Mouse (Mus musculus): Measurements from ENCODE around the gene Card19. TPM values are rescaled to one million over a fixed set of nuclear protein-coding genes. Genes with fewer than 3 reads are reported as not detected.
A peak's percentile ranks its signal among the peaks of the same experiment; 100 is the strongest.

The Card19 gene
- 33.3 and 39.9 TPM in 2 replicates for polyA plus RNA-seq (2014; fragmentation: Nextera tagmentation; extraction: Ambion mirVana)

GRCm38 (mm10) chr13:49215504-49216219 lies at the start of gene Card19:
Card19 (minus strand) TSS chr13:49216037.
- H3K4me1 ChIP-seq (ENCODE audit: control insufficient read depth, insufficient read depth, low read length), result 0 out of 2 replicates have a peak, but pooled peaks cover 5% of the 10 kb centered on the region
- peak within 1 kb of the TSS; percentile 88 for H3K4me3 ChIP-seq (ENCODE audit: low read length)
- H3K27ac ChIP-seq (ENCODE audit: low read depth, low read length), result peak within 1 kb of the TSS; percentile 55; the same call in 1 of the 2 replicates
- WGBS, result under 1% methylated on average over 74 of the region's 78 CpGs
- H3K9ac ChIP-seq (ENCODE audit: low read depth, low read length), result peak within 1 kb of the TSS; percentile 69
- peak within 1 kb of the TSS; percentile 82 for H3K4me2 ChIP-seq (replicated peaks; ENCODE audit: low read depth, low read length)
- H3K9me3 ChIP-seq (ENCODE audit: control insufficient read depth, low read length), result no peaks in the 10 kb centered on the region
- no peaks in the 10 kb centered on the region for H3K27me3 ChIP-seq (ENCODE audit: control insufficient read depth, insufficient read depth, low read length)
- ATAC-seq (ENCODE audit: low FRiP score, low TSS enrichment), result peak; percentile 93
- H3K36me3 ChIP-seq (ENCODE audit: control insufficient read depth, insufficient read depth, low read length), result no peaks in the 10 kb centered on the region

GRCm38 (mm10) chr13:49260036-49260722 lies 44.3 kb upstream of the Card19 start:
- 59% methylated on average over 15 of the region's 15 CpGs for WGBS
- Histone ChIP-seq H3K4me2 (replicated peaks; ENCODE audit: low read depth, low read length) (no peak overlapping the region), H3K27me3 (ENCODE audit: control insufficient read depth, insufficient read depth, low read length) (no peaks in the 10 kb centered on the region), H3K9ac (ENCODE audit: low read depth, low read length) (no peak overlapping the region), H3K27ac (ENCODE audit: low read depth, low read length) (no peak overlapping the region), H3K36me3 (ENCODE audit: control insufficient read depth, insufficient read depth, low read length) (no peaks in the 10 kb centered on the region), H3K4me1 (ENCODE audit: control insufficient read depth, insufficient read depth, low read length) (no peaks in the 10 kb centered on the region), H3K9me3 (ENCODE audit: control insufficient read depth, low read length) (no peaks in the 10 kb centered on the region), H3K4me3 (ENCODE audit: low read length) (no peak overlapping the region)
- ATAC-seq (ENCODE audit: low FRiP score, low TSS enrichment), result no peak

- Histone ChIP-seq H3K4me1 (ENCODE audit: control insufficient read depth, insufficient read depth, low read length) (no peaks in the 10 kb centered on the region), H3K36me3 (ENCODE audit: control insufficient read depth, insufficient read depth, low read length) (no peaks in the 10 kb centered on the region), H3K4me3 (ENCODE audit: low read length) (no peak overlapping the region), H3K9ac (ENCODE audit: low read depth, low read length) (no peak overlapping the region), H3K27me3 (ENCODE audit: control insufficient read depth, insufficient read depth, low read length) (no peaks in the 10 kb centered on the region), H3K9me3 (ENCODE audit: control insufficient read depth, low read length) (no peaks in the 10 kb centered on the region), H3K4me2 (replicated peaks; ENCODE audit: low read depth, low read length) (no peak overlapping the region), H3K27ac (ENCODE audit: low read depth, low read length) (no peak overlapping the region)
- ATAC-seq (ENCODE audit: low FRiP score, low TSS enrichment), result no peak
- WGBS, result 73% methylated on average over 3 of the region's 3 CpGs
Measured at GRCm38 (mm10) chr13:49257819-49258313, 42.0 kb upstream of the Card19 start.

- Histone ChIP-seq H3K4me2 (replicated peaks; ENCODE audit: low read depth, low read length) (no peak overlapping the region), H3K27ac (ENCODE audit: low read depth, low read length) (no peak overlapping the region), H3K9ac (ENCODE audit: low read depth, low read length) (no peak overlapping the region), H3K36me3 (ENCODE audit: control insufficient read depth, insufficient read depth, low read length) (no peaks in the 10 kb centered on the region), H3K4me1 (ENCODE audit: control insufficient read depth, insufficient read depth, low read length) (peaks cover 8% of the 10 kb centered on the region; the same call in 1 of the 2 replicates), H3K27me3 (ENCODE audit: control insufficient read depth, insufficient read depth, low read length) (peaks cover 10% of the 10 kb centered on the region), H3K4me3 (ENCODE audit: low read length) (no peak overlapping the region), H3K9me3 (ENCODE audit: control insufficient read depth, low read length) (no peaks in the 10 kb centered on the region)
- no peak for ATAC-seq (ENCODE audit: low FRiP score, low TSS enrichment)
- WGBS, result 87% methylated on average over 13 of the region's 13 CpGs
Measured at GRCm38 (mm10) chr13:49252746-49253145, 36.9 kb upstream of the Card19 start.

GRCm38 (mm10) chr13:49252113-49252512 lies 36.3 kb upstream of the Card19 start:
- no peak overlapping the region for H3K4me2 ChIP-seq (replicated peaks; ENCODE audit: low read depth, low read length)
- H3K4me1 ChIP-seq (ENCODE audit: control insufficient read depth, insufficient read depth, low read length), result peaks cover 12% of the 10 kb centered on the region; the same call in 1 of the 2 replicates
- 64% methylated on average over 2 of the region's 2 CpGs for WGBS
- no peak overlapping the region for H3K9ac ChIP-seq (ENCODE audit: low read depth, low read length)
- ATAC-seq (ENCODE audit: low FRiP score, low TSS enrichment), result no peak
- H3K27ac ChIP-seq (ENCODE audit: low read depth, low read length), result no peak overlapping the region
- H3K4me3 ChIP-seq (ENCODE audit: low read length), result no peak overlapping the region
- no peaks in the 10 kb centered on the region for H3K9me3 ChIP-seq (ENCODE audit: control insufficient read depth, low read length)
- H3K36me3 ChIP-seq (ENCODE audit: control insufficient read depth, insufficient read depth, low read length), result no peaks in the 10 kb centered on the region
- peaks cover 16% of the 10 kb centered on the region for H3K27me3 ChIP-seq (ENCODE audit: control insufficient read depth, insufficient read depth, low read length)

- Histone ChIP-seq H3K36me3 (ENCODE audit: control insufficient read depth, insufficient read depth, low read length) (no peaks in the 10 kb centered on the region), H3K27me3 (ENCODE audit: control insufficient read depth, insufficient read depth, low read length) (peaks cover 24% of the 10 kb centered on the region), H3K27ac (ENCODE audit: low read depth, low read length) (no peak overlapping the region), H3K9me3 (ENCODE audit: control insufficient read depth, low read length) (no peaks in the 10 kb centered on the region), H3K4me3 (ENCODE audit: low read length) (no peak overlapping the region), H3K9ac (ENCODE audit: low read depth, low read length) (no peak overlapping the region), H3K4me1 (ENCODE audit: control insufficient read depth, insufficient read depth, low read length) (peaks cover 12% of the 10 kb centered on the region; the same call in 1 of the 2 replicates), H3K4me2 (replicated peaks; ENCODE audit: low read depth, low read length) (no peak overlapping the region)
- WGBS, result 46% methylated on average over 4 of the region's 4 CpGs
- no peak for ATAC-seq (ENCODE audit: low FRiP score, low TSS enrichment)
Measured at GRCm38 (mm10) chr13:49250716-49251517, 35.1 kb upstream of the Card19 start.

GRCm38 (mm10) chr13:49249634-49250033 lies 33.8 kb upstream of the Card19 start:
- no peaks in the 10 kb centered on the region for H3K9me3 ChIP-seq (ENCODE audit: control insufficient read depth, low read length)
- H3K27me3 ChIP-seq (ENCODE audit: control insufficient read depth, insufficient read depth, low read length), result peaks cover 24% of the 10 kb centered on the region
- H3K27ac ChIP-seq (ENCODE audit: low read depth, low read length), result no peak overlapping the region
- H3K9ac ChIP-seq (ENCODE audit: low read depth, low read length), result no peak overlapping the region
- ATAC-seq (ENCODE audit: low FRiP score, low TSS enrichment), result no peak
- no peak overlapping the region for H3K4me3 ChIP-seq (ENCODE audit: low read length)
- WGBS, result 53% methylated on average over 2 of the region's 2 CpGs
- H3K4me2 ChIP-seq (replicated peaks; ENCODE audit: low read depth, low read length), result no peak overlapping the region
- H3K36me3 ChIP-seq (ENCODE audit: control insufficient read depth, insufficient read depth, low read length), result no peaks in the 10 kb centered on the region
- H3K4me1 ChIP-seq (ENCODE audit: control insufficient read depth, insufficient read depth, low read length), result peaks cover 12% of the 10 kb centered on the region; the same call in 1 of the 2 replicates

- no peak overlapping the region for H3K4me3 ChIP-seq (ENCODE audit: low read length)
- no peak overlapping the region for H3K4me2 ChIP-seq (replicated peaks; ENCODE audit: low read depth, low read length)
- ATAC-seq (ENCODE audit: low FRiP score, low TSS enrichment), result no peak
- no peak overlapping the region for H3K27ac ChIP-seq (ENCODE audit: low read depth, low read length)
- peaks cover 24% of the 10 kb centered on the region for H3K27me3 ChIP-seq (ENCODE audit: control insufficient read depth, insufficient read depth, low read length)
- WGBS, result 70% methylated on average over 3 of the region's 3 CpGs
- peaks cover 12% of the 10 kb centered on the region; the same call in 1 of the 2 replicates for H3K4me1 ChIP-seq (ENCODE audit: control insufficient read depth, insufficient read depth, low read length)
- no peak overlapping the region for H3K9ac ChIP-seq (ENCODE audit: low read depth, low read length)
- H3K36me3 ChIP-seq (ENCODE audit: control insufficient read depth, insufficient read depth, low read length), result no peaks in the 10 kb centered on the region
- H3K9me3 ChIP-seq (ENCODE audit: control insufficient read depth, low read length), result no peaks in the 10 kb centered on the region
Measured at GRCm38 (mm10) chr13:49248923-49249322, 33.1 kb upstream of the Card19 start.
